Mouse (Mus musculus) layer of hippocampus, postnatal 14 days (tissue): ENCODE data around the gene 4933402N22Rik. TPM values are rescaled to one million over a fixed set of nuclear protein-coding genes. Genes with fewer than 3 reads are reported as not detected.
"Not testable (repeated sequence)": the region's sequence is repeated elsewhere in the genome, so short reads cannot be mapped to it uniquely, and the experiment has no call there.

ENCODE experiments used
- DNase-seq, 2 experiments: peaks; one replicate each; pipeline ENCODE4 v3.0.0; 2021 to 2022; ENCODE audit warnings: low spot score in 2 of 2, mixed read lengths in 1 of 2
- long read RNA-seq, 2 experiments: library from polyadenylated mRNA; stranded (forward); transcript quantifications; one replicate each; pipeline ENCODE4 v2.0.0; 2021
- total RNA-seq, 2 experiments: library from RNA; stranded (reverse); gene quantifications; 2 replicates each; pipeline ENCODE4 v1.2.3; 2021

Gene 4933402N22Rik
- total RNA-seq = not detected
- long read RNA-seq, experiment 1 = 0 reads
- long read RNA-seq, experiment 2 = 0 reads

GRCm38 (mm10) chr5:11917743-11918142 lies at the start of gene 4933402N22Rik:
TSS of gene 4933402N22Rik (plus strand) at chr5:11918043.
- DNase-seq = not testable (repeated sequence)

- not testable (repeated sequence) for DNase-seq
Measured at GRCm38 (mm10) chr5:11923790-11924189, 5.9 kb downstream of the 4933402N22Rik start.

Other genes starting within 250 kb of the 4933402N22Rik start
- not detected for gene Gm8922, start 236.1 kb upstream of the 4933402N22Rik start, total RNA-seq
- not detected for gene Gm8926, start 147.5 kb upstream of the 4933402N22Rik start, total RNA-seq
- gene Gm6465, start 72.5 kb upstream of the 4933402N22Rik start, total RNA-seq = not detected